Mouse (Mus musculus) cerebellum, adult 2 months (tissue): Measurements from ENCODE around the gene Steap4.

ENCODE experiments used
- CTCF ChIP-seq: fragments of 200-500 bp; IDR thresholded peaks from 2 replicates; pipeline ENCODE4 v1.5.1; 2011; ENCODE audit warnings: low read depth, mild to moderate bottlenecking, control low read depth, low read length, moderate library complexity, borderline replicate concordance; ENCODE audit not compliant: insufficient read depth
- POLR2A ChIP-seq: fragments of 200-500 bp; IDR thresholded peaks from 2 replicates; pipeline ENCODE4 v1.6.1; 2011; ENCODE audit warnings: low read length, control low read depth, borderline replicate concordance; ENCODE audit not compliant: insufficient read depth

DNA sequence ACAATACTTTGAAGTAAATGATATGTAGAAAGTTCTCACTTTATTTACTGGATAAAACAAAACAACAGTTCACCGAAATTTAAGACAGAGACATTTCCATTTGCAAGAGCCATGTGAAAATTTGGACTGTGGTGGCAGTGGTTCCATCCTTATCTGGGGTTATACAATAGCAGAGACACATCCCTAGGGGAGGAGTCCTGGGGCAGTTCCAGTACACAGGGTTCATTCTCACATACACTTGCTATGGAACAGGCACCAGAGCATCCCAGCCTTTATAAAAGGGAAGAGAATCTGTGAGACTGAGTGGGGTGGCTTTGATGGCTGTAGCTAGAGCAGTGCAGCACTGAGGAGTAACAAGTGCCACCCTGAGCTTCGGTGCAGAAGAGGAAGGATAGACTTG lies 40.6 kb upstream of the Steap4 start:
- TF ChIP-seq CTCF (no peak), POLR2A (no peak)
